ENCODE assay signal across 7 mouse cellular contexts in the genomic region with DNA sequence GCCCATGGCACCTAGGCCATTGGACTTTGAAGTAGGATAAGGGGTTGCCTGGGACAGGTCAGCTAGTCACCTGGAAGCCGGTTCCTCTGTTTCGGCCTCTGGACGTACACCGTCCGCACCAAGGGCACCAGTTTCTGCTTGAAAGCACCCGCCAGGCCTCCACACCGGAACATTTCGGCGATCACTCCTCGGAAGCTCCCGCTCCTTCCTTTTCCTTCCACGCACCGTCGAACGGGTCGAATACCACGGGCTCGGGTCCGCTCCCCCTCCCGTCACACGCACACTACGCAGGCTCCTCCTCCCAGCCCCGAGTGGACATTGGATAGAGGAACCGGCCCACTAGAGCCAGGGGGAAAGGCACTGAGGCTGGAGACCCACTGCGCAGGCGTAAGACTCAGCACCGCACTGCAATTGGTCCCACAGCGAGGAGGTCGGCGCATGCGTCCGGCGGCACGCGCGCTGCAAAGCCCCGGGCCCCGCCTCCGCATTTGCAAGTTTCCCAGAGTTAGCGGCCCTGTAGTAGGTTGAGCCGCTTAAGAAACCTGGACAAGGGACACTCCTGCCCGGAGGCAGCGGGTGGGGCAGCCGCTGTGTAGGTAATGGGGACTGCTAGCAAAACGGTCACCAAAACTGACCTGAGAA. TPM values are rescaled to one million over a fixed set of nuclear protein-coding genes. Genes with fewer than 3 reads are reported as not detected.
DNase-seq lines count a peak whose midpoint lies in the region; ATAC-seq lines count a peak whose summit lies in the region.

Gene Aifm1 (minus strand): TSS at position 398 of the 642 bp plus-strand sequence.

- no peaks in the 10 kb centered on the region for H3K36me3 ChIP-seq in intestine, embryonic 15.5 days
- H3K36me3 ChIP-seq in midbrain, embryonic 10.5 days: no peaks in the 10 kb centered on the region; the same call in 1 of the 2 replicates

- intact Hi-C loops in gastrocnemius, postnatal 36 days (cut with DNase I): no loop called here
- intact Hi-C loops in left cerebral cortex, postnatal 25 days (cut with DNase I): no loop called here

- peak; percentile 99 for ATAC-seq in intestine, embryonic 15.5 days

- no peaks in the 10 kb centered on the region for H3K9me3 ChIP-seq in intestine, embryonic 15.5 days
- H3K9me3 ChIP-seq in midbrain, embryonic 10.5 days (replicated peaks): no peaks in the 10 kb centered on the region

- no peaks in the 10 kb centered on the region for H3K4me1 ChIP-seq in intestine, embryonic 15.5 days (replicated peaks)
- peaks cover 12% of the 10 kb centered on the region for H3K4me1 ChIP-seq in midbrain, embryonic 10.5 days

- WGBS in intestine, embryonic 15.5 days: 16% methylated on average over 45 of the region's 45 CpGs
- 22% methylated on average over 44 of the region's 45 CpGs for WGBS in midbrain, embryonic 10.5 days

- H3K27ac ChIP-seq in intestine, embryonic 15.5 days: 0 out of 2 replicates have a peak within 1 kb of the TSS, but pooled peaks have one; percentile 27
- H3K27ac ChIP-seq in midbrain, embryonic 10.5 days (replicated peaks): peak within 1 kb of the TSS; percentile 84

- H3K4me3 ChIP-seq in intestine, embryonic 15.5 days (replicated peaks): peak within 1 kb of the TSS; percentile 51
- H3K4me3 ChIP-seq in midbrain, embryonic 10.5 days: peak within 1 kb of the TSS; percentile 62

- H3K27me3 ChIP-seq in intestine, embryonic 15.5 days (replicated peaks): no peaks in the 10 kb centered on the region
- H3K27me3 ChIP-seq in midbrain, embryonic 10.5 days (ENCODE audit: low read depth, poor library complexity, severe bottlenecking): no peaks in the 10 kb centered on the region

- H3K9ac ChIP-seq in intestine, embryonic 15.5 days: peak within 1 kb of the TSS; percentile 50

- DNase-seq in adrenal gland, adult 2 months: peak; percentile 97
- DNase-seq in embryo, embryonic 11.5 days (ENCODE audit: low read depth, low spot score): peak; percentile 82
- peak; percentile 81 to 90 for DNase-seq in gastrocnemius, postnatal 36 days
- DNase-seq in left cerebral cortex, postnatal 25 days (ENCODE audit: low spot score in 2 of 2): peak; percentile 83 to 95
- peak; percentile 90 for DNase-seq in midbrain, embryonic 10.5 days (ENCODE audit: low spot score)
- DNase-seq in right cerebral cortex, postnatal 4 days: peak; percentile 78

- H3K4me2 ChIP-seq in intestine, embryonic 15.5 days (replicated peaks): peak within 1 kb of the TSS; percentile 52

RNA-seq across cellular contexts. Expression of gene Aifm1, which starts in this region (rescaled TPM):
- 100 to 1,000 TPM; 164 to 181 TPM for total RNA-seq in adrenal gland, adult 2 months (2021)
- polyA plus RNA-seq in adrenal gland, adult 2 months (2012; rRNA removed): 9.9 and 14.4 TPM in 2 replicates
- total RNA-seq in gastrocnemius, postnatal 36 days (2021): 10 to 100 TPM; 39.0 to 44.7 TPM
- polyA plus RNA-seq in intestine, embryonic 15.5 days (2015; fragmentation: Nextera tagmentation; extraction: Ambion mirVana): 95.1 and 102 TPM in 2 replicates
- total RNA-seq in left cerebral cortex, postnatal 25 days (2021): 10 to 100 TPM; 26.1 to 27.2 TPM
- 72.0 and 73.1 TPM in 2 replicates for polyA plus RNA-seq in midbrain, embryonic 10.5 days (2016; fragmentation: Nextera tagmentation; extraction: Ambion mirVana)

Comparison
In these comparisons a context has a peak if more than half of its experiments do, and no peak if none do; other contexts are left out.
1. Peak in every context shown above with its lines: DNase-seq, ATAC-seq, H3K4me3 ChIP-seq and H3K27ac ChIP-seq.